Mouse (Mus musculus) ovary, postnatal 14 days (tissue): Measurements from ENCODE around the gene Mpp2.

Experiments used
- DNase-seq: peaks from one replicate; pipeline ENCODE4 v3.0.0; 2022; ENCODE audit warnings: low spot score

Mpp2 gene

DNA sequence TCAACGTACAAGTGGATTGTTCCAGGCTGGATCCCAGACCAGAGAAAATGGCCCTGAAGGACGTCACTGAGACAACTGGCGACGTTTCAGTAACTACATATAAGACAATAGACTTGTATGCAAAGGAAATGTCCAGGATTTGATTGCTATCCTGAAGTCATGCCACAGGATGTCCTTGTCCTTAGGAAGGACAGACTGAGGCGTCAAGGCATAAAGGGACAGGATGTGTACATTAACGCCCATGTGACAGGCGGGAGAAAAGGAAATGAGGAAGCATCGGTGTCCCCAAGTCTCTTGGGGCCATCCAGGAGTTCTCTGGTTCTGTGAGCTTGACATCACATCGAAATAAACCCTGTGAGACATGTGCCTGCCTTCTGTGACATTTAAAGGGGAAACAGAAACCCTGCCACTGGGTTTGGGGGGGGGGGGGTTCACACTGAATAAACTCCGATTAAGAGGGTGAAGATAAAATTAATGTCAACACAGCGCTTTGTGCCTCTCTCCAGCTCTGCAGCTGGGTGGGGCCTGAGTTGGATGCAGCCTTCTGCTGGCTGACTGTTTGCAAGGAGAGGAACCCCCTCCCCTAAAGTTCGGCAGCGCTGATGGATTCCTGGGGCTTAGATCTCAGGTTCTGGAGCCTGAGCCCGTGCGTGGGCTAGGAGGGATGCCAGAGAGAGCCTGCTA, 79.2 kb downstream of the Mpp2 start:
- DNase-seq = no peak

DNA sequence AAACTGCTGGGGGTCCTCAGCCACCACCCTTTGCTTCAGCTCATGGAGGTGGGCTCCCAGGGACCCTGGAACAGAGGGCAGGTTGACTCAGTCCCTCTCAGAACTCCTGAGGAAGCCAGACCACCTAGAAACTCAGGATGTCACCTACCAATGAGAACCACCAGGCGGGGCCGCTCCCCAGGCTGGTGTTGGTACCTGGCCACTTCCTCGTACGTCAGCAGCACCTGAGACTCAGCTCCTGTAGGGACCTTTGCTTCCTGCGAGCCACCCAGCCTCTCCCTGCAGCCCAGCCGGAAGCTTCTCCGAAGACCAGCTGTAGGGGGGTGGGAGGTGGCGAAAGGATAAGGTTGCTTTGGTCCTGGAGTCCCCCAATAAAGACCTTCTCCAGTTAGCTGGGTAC, 79.9 kb downstream of the Mpp2 start:
- no peak for DNase-seq
